Mouse (Mus musculus) forebrain, embryonic 12.5 days (tissue): Measurements from ENCODE around the gene Rhox3e. TPM values are rescaled to one million over a fixed set of nuclear protein-coding genes. Genes with fewer than 3 reads are reported as not detected.
"Not testable (repeated sequence)": the region's sequence is repeated elsewhere in the genome, so short reads cannot be mapped to it uniquely, and the experiment has no call there.

ENCODE experiments used
- ATAC-seq: fragments of 200-750 bp; cut with Nextera tagmentation; 2 replicates; pipeline ENCODE4 v1.8.0; 2017; ENCODE audit warnings: moderate TSS enrichment; ENCODE audit not compliant: low FRiP score
- H3K27ac ChIP-seq: fragments of 300-500 bp; sonication (generic); 2 replicates; pipeline ENCODE4 v1.5.1; 2016; ENCODE audit warnings: mild to moderate bottlenecking
- H3K27me3 ChIP-seq: fragments of 300-500 bp; sonication (generic); 2 replicates; pipeline ENCODE4 v1.6.1; 2016; ENCODE audit warnings: mild to moderate bottlenecking
- H3K36me3 ChIP-seq: fragments of 300-500 bp; sonication (generic); replicated peaks from 2 replicates; pipeline ENCODE4 v1.6.1; 2016; ENCODE audit warnings: mild to moderate bottlenecking
- H3K4me1 ChIP-seq: fragments of 300-500 bp; sonication (generic); 2 replicates; pipeline ENCODE4 v1.6.1; 2016
- H3K4me2 ChIP-seq: fragments of 300-500 bp; sonication (generic); 2 replicates; pipeline ENCODE4 v1.6.1; 2016; ENCODE audit warnings: mild to moderate bottlenecking, moderate library complexity
- H3K4me3 ChIP-seq: fragments of 300-500 bp; sonication (generic); replicated peaks from 2 replicates; pipeline ENCODE4 v1.5.1; 2016; ENCODE audit warnings: mild to moderate bottlenecking
- H3K9ac ChIP-seq: fragments of 300-500 bp; sonication (generic); 2 replicates; pipeline ENCODE4 v1.6.1; 2016; ENCODE audit warnings: mild to moderate bottlenecking
- H3K9me3 ChIP-seq: fragments of 300-500 bp; sonication (generic); 2 replicates; pipeline ENCODE4 v1.6.1; 2016
- WGBS: fragments of 180-500 bp; shearing (Covaris S2); methylation state at CpG from one replicate; pipeline ENCODE4 v1.1.7; 2016; 5-methylcytosine and 5-hydroxymethylcytosine counted together
- polyA plus RNA-seq: library from polyadenylated mRNA; unstranded; fragments of >200 nt; fragmentation: Nextera tagmentation; extraction: Ambion mirVana; gene quantifications from 2 replicates; pipeline ENCODE4 v1.2.1, GENCODE M21; 2016

Rhox3e gene
- polyA plus RNA-seq, result not detected in 2 replicates

DNA sequence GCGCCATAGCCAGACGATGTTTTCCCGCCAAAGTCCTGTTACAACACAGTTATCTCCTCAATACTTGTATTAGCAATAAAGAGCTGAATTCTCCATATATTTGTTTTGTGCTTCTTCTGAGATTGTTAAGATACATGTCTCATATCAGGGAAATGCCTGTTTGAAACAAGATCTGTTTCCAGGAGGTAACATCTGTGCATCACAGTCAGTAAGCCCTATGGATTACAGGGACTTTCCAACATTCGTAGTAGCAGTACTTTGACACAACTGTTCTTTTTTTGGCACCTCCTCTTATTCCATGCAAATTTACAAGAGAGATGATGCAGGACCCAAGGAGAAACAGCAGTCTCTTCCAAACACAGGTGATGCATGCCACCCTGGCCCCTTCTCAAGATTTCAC lies at the start of gene Rhox3e:
Rhox3e (plus strand) TSS at position 301 of the 400 bp plus-strand sequence.
- ATAC-seq, result not testable (repeated sequence)
- WGBS, result 100% methylated on average over 1 of the region's 4 CpGs

GRCm38 (mm10) chrX:37514059-37514458 lies 27.8 kb upstream of the Rhox3e start, which contains the start of gene Rhox4d:
Rhox4d (plus strand) TSS chrX:37514359.
- H3K27me3 ChIP-seq, H3K9ac ChIP-seq, H3K36me3 ChIP-seq, H3K4me2 ChIP-seq, H3K4me1 ChIP-seq, H3K4me3 ChIP-seq, H3K9me3 ChIP-seq, ATAC-seq, H3K27ac ChIP-seq: not testable (repeated sequence)
- 96% methylated on average over 17 of the region's 18 CpGs for WGBS

More for the DNA sequence above, at the start of gene Rhox3e:
- H3K36me3 ChIP-seq, H3K4me2 ChIP-seq, H3K4me3 ChIP-seq, H3K9me3 ChIP-seq, H3K9ac ChIP-seq, H3K27ac ChIP-seq, H3K27me3 ChIP-seq, H3K4me1 ChIP-seq: not testable (repeated sequence)

- H3K27ac ChIP-seq, H3K9ac ChIP-seq, H3K27me3 ChIP-seq, H3K36me3 ChIP-seq, H3K9me3 ChIP-seq, ATAC-seq, H3K4me3 ChIP-seq, H3K4me2 ChIP-seq, H3K4me1 ChIP-seq: not testable (repeated sequence)
- WGBS, result 89% methylated on average over 2 of the region's 8 CpGs
Measured at GRCm38 (mm10) chrX:37530152-37530551, 11.7 kb upstream of the Rhox3e start, which contains the start of gene Rhox2e. Rhox2e (plus strand) TSS chrX:37530452.

GRCm38 (mm10) chrX:37557112-37557511 lies 15.3 kb downstream of the Rhox3e start, which contains the start of gene Rhox4e:
Rhox4e (plus strand) TSS chrX:37557412.
- not testable (repeated sequence) for ATAC-seq, H3K4me2 ChIP-seq, H3K27me3 ChIP-seq, H3K36me3 ChIP-seq, H3K9ac ChIP-seq, H3K27ac ChIP-seq, H3K4me1 ChIP-seq, H3K4me3 ChIP-seq, H3K9me3 ChIP-seq
- 99% methylated on average over 10 of the region's 18 CpGs for WGBS

GRCm38 (mm10) chrX:37571105-37571504 lies 29.3 kb downstream of the Rhox3e start, which contains the start of gene Rhox2f:
Rhox2f (plus strand) TSS chrX:37571405.
- ATAC-seq, H3K4me2 ChIP-seq, H3K9ac ChIP-seq, H3K9me3 ChIP-seq, H3K27ac ChIP-seq, H3K36me3 ChIP-seq, H3K4me1 ChIP-seq, H3K4me3 ChIP-seq, H3K27me3 ChIP-seq: not testable (repeated sequence)
- WGBS, result 94% methylated on average over 8 of the region's 8 CpGs

GRCm38 (mm10) chrX:37572638-37573037 lies 30.8 kb downstream of the Rhox3e start:
- WGBS, result 57% methylated on average over 2 of the region's 2 CpGs
- not testable (repeated sequence) for H3K36me3 ChIP-seq, ATAC-seq, H3K27ac ChIP-seq, H3K9ac ChIP-seq, H3K4me3 ChIP-seq, H3K27me3 ChIP-seq, H3K9me3 ChIP-seq, H3K4me1 ChIP-seq, H3K4me2 ChIP-seq

DNA sequence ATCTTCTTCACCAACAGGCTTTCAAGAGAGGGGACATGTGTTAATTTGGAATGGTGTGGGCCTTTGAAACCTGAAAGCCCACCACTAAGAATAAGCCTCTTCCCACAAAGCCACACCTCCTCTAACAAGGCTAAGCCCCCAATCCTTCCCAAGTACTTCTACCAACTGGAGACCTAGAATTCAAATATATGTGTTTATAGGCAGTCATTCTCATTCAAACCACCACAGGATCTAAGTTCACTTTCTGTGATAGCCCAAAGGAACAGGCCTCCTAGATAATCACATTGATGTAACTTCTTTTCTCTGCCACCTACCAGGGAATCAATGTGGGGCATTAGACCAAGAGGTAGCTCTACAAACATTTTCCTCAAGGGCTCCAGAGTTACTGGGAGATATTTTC lies 38.9 kb downstream of the Rhox3e start, which contains the start of gene Rhox3f:
Rhox3f (plus strand) TSS at position 301 of the 400 bp plus-strand sequence.
- H3K9me3 ChIP-seq, H3K27me3 ChIP-seq, H3K27ac ChIP-seq, H3K4me3 ChIP-seq, H3K9ac ChIP-seq, ATAC-seq, H3K36me3 ChIP-seq, H3K4me2 ChIP-seq, H3K4me1 ChIP-seq: not testable (repeated sequence)

Other genes starting within 250 kb of the Rhox3e start
- not detected in 2 replicates for gene Rhox3a2, start 162.0 kb upstream of the Rhox3e start, polyA plus RNA-seq
- 0.69 TPM in 1 of 2 replicates, not detected in the other for gene Rhox4a2, start 151.2 kb upstream of the Rhox3e start, polyA plus RNA-seq
- not detected in 2 replicates for gene Rhox2b, start 130.0 kb upstream of the Rhox3e start, polyA plus RNA-seq
- gene Rhox4b, start 109.5 kb upstream of the Rhox3e start, polyA plus RNA-seq, result 0.24 and 0.27 TPM in 2 replicates
- 0.54 and 0.70 TPM in 2 replicates for gene Rhox2c, start 88.3 kb upstream of the Rhox3e start, polyA plus RNA-seq
- not detected in 2 replicates for gene Rhox3c, start 83.4 kb upstream of the Rhox3e start, polyA plus RNA-seq
- not detected in 2 replicates for gene Rhox4c, start 61.7 kb upstream of the Rhox3e start, polyA plus RNA-seq
- not detected in 2 replicates for gene Rhox2d, start 48.6 kb upstream of the Rhox3e start, polyA plus RNA-seq
- gene Rhox4d, start 27.7 kb upstream of the Rhox3e start, polyA plus RNA-seq, result not detected in 2 replicates
- not detected in 2 replicates for gene Rhox2e, start 11.6 kb upstream of the Rhox3e start, polyA plus RNA-seq
- gene Rhox4e, start 15.4 kb downstream of the Rhox3e start, polyA plus RNA-seq, result not detected in 2 replicates
- gene Rhox2f, start 29.4 kb downstream of the Rhox3e start, polyA plus RNA-seq, result 0.41 TPM in 1 of 2 replicates, not detected in the other
- not detected in 2 replicates for gene Rhox3f, start 39.0 kb downstream of the Rhox3e start, polyA plus RNA-seq
- not detected in 2 replicates for gene Rhox4f, start 65.7 kb downstream of the Rhox3e start, polyA plus RNA-seq
- gene Rhox3g, start 86.6 kb downstream of the Rhox3e start, polyA plus RNA-seq, result not detected in 2 replicates
- not detected in 2 replicates for gene Rhox2g, start 101.5 kb downstream of the Rhox3e start, polyA plus RNA-seq
- not detected in 2 replicates for gene Rhox4g, start 109.3 kb downstream of the Rhox3e start, polyA plus RNA-seq
- not detected in 2 replicates for gene Rhox3h, start 126.7 kb downstream of the Rhox3e start, polyA plus RNA-seq
- gene Rhox2h, start 131.3 kb downstream of the Rhox3e start, polyA plus RNA-seq, result not detected in 2 replicates